Mouse (Mus musculus) bone marrow macrophage, adult 2 months (primary cell): ENCODE measurements around the gene Letm1.

Experiments
- CTCF ChIP-seq: IDR thresholded peaks from 2 replicates; pipeline ENCODE4 v1.5.1; 2012; ENCODE audit warnings: low read depth, mild to moderate bottlenecking, low read length, moderate library complexity
- POLR2A ChIP-seq: IDR thresholded peaks from 2 replicates; pipeline ENCODE4 v1.6.1; 2012; ENCODE audit warnings: mild to moderate bottlenecking, low read depth, low read length, borderline replicate concordance

DNA sequence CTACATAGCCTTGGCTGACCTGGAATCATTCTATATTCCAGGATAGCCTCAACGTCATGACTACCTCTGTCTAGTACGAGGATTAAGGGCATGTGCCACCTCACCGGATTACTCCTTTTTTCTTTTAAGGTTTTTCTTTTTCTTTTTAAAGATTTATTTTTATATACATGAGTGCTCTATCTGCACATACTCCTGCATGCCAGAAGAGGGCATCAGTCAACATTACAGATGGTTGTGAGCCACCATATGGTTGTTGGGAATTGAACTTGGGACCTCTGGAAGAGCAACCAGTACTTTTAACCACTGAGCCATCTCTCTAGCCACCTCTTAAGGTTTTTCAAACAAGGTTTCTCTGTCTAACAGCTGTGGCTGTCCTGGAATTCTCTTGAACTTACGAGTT is 28.9 kb upstream of the Letm1 start:
- no peak for TF ChIP-seq CTCF
- TF ChIP-seq POLR2A: no peak
